Mouse (Mus musculus): ENCODE measurements around the gene Ces2e.

GRCm38 (mm10) chr8:104927301-104927700, 1.2 kb downstream of the Ces2e start:
- TF ChIP-seq CTCF (IDR thresholded peaks at IDR 0.05; ENCODE audit: insufficient read depth, low read length): no peak
- no peak for TF ChIP-seq POLR2A (IDR thresholded peaks at IDR 0.05; ENCODE audit: borderline replicate concordance, extremely low read depth, low read depth, low read length)

Data from lung, adult 2 months (tissue).